ENCODE assay signal across 14 mouse cellular contexts in genomic region chr1:55196327-55197003, GRCm38 (mm10). TPM values are rescaled to one million over a fixed set of nuclear protein-coding genes. Genes with fewer than 3 reads are reported as not detected.
DNase-seq lines count a peak whose midpoint lies in the region; ATAC-seq lines count a peak whose summit lies in the region.
"Had no signal": no experiment of that assay in that cellular context is flagged by ENCODE, and none has a peak within 500 bp of the region (broad histone marks: within the 10 kb centered on the region; RNA-seq: fewer than 3 reads in every experiment).

No protein-coding gene starts in this region.

- H3K4me3 ChIP-seq in heart, embryonic 11.5 days (ENCODE audit: low read depth, low read length) = no peak overlapping the region
- H3K4me3 ChIP-seq in lung, embryonic 15.5 days = no peak overlapping the region
- H3K4me3 ChIP-seq in forebrain, embryonic 13.5 days = no peak overlapping the region
- H3K4me3 ChIP-seq: erythroblast, embryonic 14.5 days; hindbrain, embryonic 10.5 days; liver, embryonic 13.5 days had no signal

- H3K36me3 ChIP-seq in heart, embryonic 11.5 days (ENCODE audit: control insufficient read depth, insufficient read depth, low read length) = no peaks in the 10 kb centered on the region
- H3K36me3 ChIP-seq in lung, embryonic 15.5 days = no peaks in the 10 kb centered on the region
- no peaks in the 10 kb centered on the region for H3K36me3 ChIP-seq in forebrain, embryonic 13.5 days (ENCODE audit: poor library complexity, severe bottlenecking)
- H3K36me3 ChIP-seq: hindbrain, embryonic 10.5 days; liver, embryonic 13.5 days had no signal

- intact Hi-C loops in heart, postnatal 25 days (cut with DNase I) = no loop called here

- no peak for ATAC-seq in heart, embryonic 11.5 days (replicated peaks; ENCODE audit: insufficient number of reproducible peaks, low FRiP score, low TSS enrichment)
- no peak for ATAC-seq in lung, embryonic 15.5 days (ENCODE audit: borderline replicate concordance, extremely low read depth, low FRiP score, low TSS enrichment)
- peak; percentile 48 for ATAC-seq in inflammation-experienced regulatory T-cells, adult 6 months
- ATAC-seq in forebrain, embryonic 13.5 days = no peak

- no peak overlapping the region for H3K4me2 ChIP-seq in heart, embryonic 11.5 days
- no peak overlapping the region for H3K4me2 ChIP-seq in lung, embryonic 15.5 days
- no peak overlapping the region for H3K4me2 ChIP-seq in forebrain, embryonic 13.5 days
- H3K4me2 ChIP-seq: liver, embryonic 13.5 days; midbrain, embryonic 11.5 days had no signal

- H3K4me1 ChIP-seq in heart, embryonic 11.5 days (ENCODE audit: control insufficient read depth, insufficient read depth, low read length) = 0 out of 2 replicates have a peak, but pooled peaks cover 3% of the 10 kb centered on the region
- H3K4me1 ChIP-seq in lung, embryonic 15.5 days = peaks cover 31% of the 10 kb centered on the region
- peaks cover 30% of the 10 kb centered on the region for H3K4me1 ChIP-seq in forebrain, embryonic 13.5 days

- H3K9ac ChIP-seq in heart, embryonic 11.5 days (ENCODE audit: low read depth, low read length) = no peak overlapping the region
- H3K9ac ChIP-seq in lung, embryonic 15.5 days = no peak overlapping the region
- H3K9ac ChIP-seq in forebrain, embryonic 13.5 days = no peak overlapping the region
- H3K9ac ChIP-seq: liver, embryonic 13.5 days had no signal

- no peaks in the 10 kb centered on the region for H3K27me3 ChIP-seq in heart, embryonic 11.5 days (ENCODE audit: control insufficient read depth, insufficient read depth, low read length)
- H3K27me3 ChIP-seq in lung, embryonic 15.5 days = no peaks in the 10 kb centered on the region
- H3K27me3 ChIP-seq in forebrain, embryonic 13.5 days = peaks cover 10% of the 10 kb centered on the region
- H3K27me3 ChIP-seq: liver, embryonic 13.5 days had no signal

- no peaks in the 10 kb centered on the region for H3K9me3 ChIP-seq in heart, embryonic 11.5 days (replicated peaks; ENCODE audit: control insufficient read depth, low read length)
- H3K9me3 ChIP-seq in lung, embryonic 15.5 days = no peaks in the 10 kb centered on the region
- no peaks in the 10 kb centered on the region for H3K9me3 ChIP-seq in forebrain, embryonic 13.5 days (replicated peaks)
- H3K9me3 ChIP-seq: hindbrain, embryonic 10.5 days; liver, embryonic 13.5 days had no signal

- WGBS in heart, embryonic 11.5 days (ENCODE audit: insufficient replicate concordance) = 53% methylated on average over 6 of the region's 6 CpGs
- WGBS in lung, embryonic 15.5 days = 62% methylated on average over 6 of the region's 6 CpGs
- WGBS in forebrain, embryonic 13.5 days = 54% methylated on average over 6 of the region's 6 CpGs

- DNase-seq in heart, postnatal 25 days (ENCODE audit: low spot score) = no peak
- DNase-seq in lung, postnatal 4 days = no peak
- peak; percentile 43 for DNase-seq in thymus, postnatal 4 days
- DNase-seq in urinary bladder, postnatal 4 days (ENCODE audit: low spot score in 2 of 2) = no peak
- DNase-seq: cerebellum, postnatal 25 days; kidney, postnatal 36 days; liver, embryonic 13.5 days had no signal

- H3K27ac ChIP-seq in heart, embryonic 11.5 days (ENCODE audit: low read depth, low read length) = peak overlapping the region; percentile 57
- H3K27ac ChIP-seq in lung, embryonic 15.5 days = peak overlapping the region; percentile 58
- no peak overlapping the region for H3K27ac ChIP-seq in forebrain, embryonic 13.5 days
- H3K27ac ChIP-seq: liver, embryonic 13.5 days had no signal

RNA-seq across cellular contexts. Expression of gene Rftn2, which starts 30.1 kb away (rescaled TPM):
- polyA plus RNA-seq in heart, embryonic 11.5 days (2014; fragmentation: Nextera tagmentation; extraction: Ambion mirVana) = 4.8 and 6.3 TPM in 2 replicates
- 10 to 100 TPM; 14.2 to 14.4 TPM for total RNA-seq in heart, postnatal 25 days (2021)
- polyA plus RNA-seq in lung, embryonic 15.5 days (2015; fragmentation: Nextera tagmentation; extraction: Ambion mirVana) = 12.9 and 13.8 TPM in 2 replicates
- polyA plus RNA-seq in inflammation-experienced regulatory T-cells, adult 6 months (2017; shearing (Covaris generic)) = 1 to 10 TPM; 1.4 to 4.8 (median 3.6) TPM
- 10.7 and 11.1 TPM in 2 replicates for polyA plus RNA-seq in forebrain, embryonic 13.5 days (2015; fragmentation: Nextera tagmentation; extraction: Ambion mirVana)
- polyA plus RNA-seq: erythroblast, embryonic 14.5 days had no signal

RNA-seq across cellular contexts. Expression of gene Mars2, which starts 40.5 kb away (rescaled TPM):
- 3.9 and 4.0 TPM in 2 replicates for polyA plus RNA-seq in heart, embryonic 11.5 days (2014; fragmentation: Nextera tagmentation; extraction: Ambion mirVana)
- 1 to 10 TPM; 5.3 to 5.4 TPM for total RNA-seq in heart, postnatal 25 days (2021)
- 2.5 TPM in 2 replicates for polyA plus RNA-seq in lung, embryonic 15.5 days (2015; fragmentation: Nextera tagmentation; extraction: Ambion mirVana)
- polyA plus RNA-seq in inflammation-experienced regulatory T-cells, adult 6 months (2017; shearing (Covaris generic)) = 1 to 10 TPM; 2.1 to 3.5 (median 3.1) TPM
- polyA plus RNA-seq in forebrain, embryonic 13.5 days (2015; fragmentation: Nextera tagmentation; extraction: Ambion mirVana) = 3.4 and 3.8 TPM in 2 replicates
